Mouse (Mus musculus): ENCODE data around the gene Dnah17.

Gene Dnah17

GRCm38 (mm10) chr11:118130534-118130933, at the start of gene Dnah17:
Gene Dnah17 (minus strand): TSS chr11:118130634.
- no peak for DNase-seq (ENCODE audit: low spot score)

GRCm38 (mm10) chr11:118180199-118180598, 49.8 kb upstream of the Dnah17 start:
- DNase-seq (ENCODE audit: low spot score): no peak

- no peak for DNase-seq (ENCODE audit: low spot score)
These were observed 47.8 kb upstream of the Dnah17 start for GRCm38 (mm10) chr11:118178236-118178635.

- peak; percentile 39 for DNase-seq (ENCODE audit: low spot score)
These were observed 44.3 kb upstream of the Dnah17 start for GRCm38 (mm10) chr11:118174752-118175151.

- DNase-seq (ENCODE audit: low spot score): no peak
These were observed 42.3 kb upstream of the Dnah17 start for GRCm38 (mm10) chr11:118172768-118173167.

- DNase-seq (ENCODE audit: low spot score): no peak
These were observed 39.9 kb upstream of the Dnah17 start for GRCm38 (mm10) chr11:118170333-118170732.

- DNase-seq (ENCODE audit: low spot score): no peak
These were observed 38.3 kb upstream of the Dnah17 start for GRCm38 (mm10) chr11:118168714-118169113.

GRCm38 (mm10) chr11:118166626-118167025, 36.2 kb upstream of the Dnah17 start:
- no peak for DNase-seq (ENCODE audit: low spot score)

- no peak for DNase-seq (ENCODE audit: low spot score)
These were observed 35.2 kb upstream of the Dnah17 start for GRCm38 (mm10) chr11:118165681-118166080.

- DNase-seq (ENCODE audit: low spot score): no peak
These were observed 34.1 kb upstream of the Dnah17 start for GRCm38 (mm10) chr11:118164566-118164965.

GRCm38 (mm10) chr11:118162245-118162644, 31.8 kb upstream of the Dnah17 start:
- DNase-seq (ENCODE audit: low spot score): no peak

GRCm38 (mm10) chr11:118161240-118161639, 30.8 kb upstream of the Dnah17 start:
- no peak for DNase-seq (ENCODE audit: low spot score)

- DNase-seq (ENCODE audit: low spot score): no peak
These were observed 30.3 kb upstream of the Dnah17 start for GRCm38 (mm10) chr11:118160763-118161162.

GRCm38 (mm10) chr11:118158753-118159152, 28.3 kb upstream of the Dnah17 start:
- no peak for DNase-seq (ENCODE audit: low spot score)

- DNase-seq (ENCODE audit: low spot score): no peak
These were observed 26.1 kb upstream of the Dnah17 start for GRCm38 (mm10) chr11:118156480-118157060.

GRCm38 (mm10) chr11:118152964-118153363, 22.5 kb upstream of the Dnah17 start:
- no peak for DNase-seq (ENCODE audit: low spot score)

GRCm38 (mm10) chr11:118151423-118152180, 21.2 kb upstream of the Dnah17 start:
- DNase-seq (ENCODE audit: low spot score): no peak

GRCm38 (mm10) chr11:118150115-118150701, 19.8 kb upstream of the Dnah17 start:
- DNase-seq (ENCODE audit: low spot score): peak; percentile 28

- no peak for DNase-seq (ENCODE audit: low spot score)
These were observed 17.6 kb upstream of the Dnah17 start for GRCm38 (mm10) chr11:118147877-118148637.

GRCm38 (mm10) chr11:118146446-118146845, 16.0 kb upstream of the Dnah17 start:
- DNase-seq (ENCODE audit: low spot score): no peak

- peak; percentile 50 for DNase-seq (ENCODE audit: low spot score)
These were observed 15.4 kb upstream of the Dnah17 start for GRCm38 (mm10) chr11:118145771-118146351.

- no peak for DNase-seq (ENCODE audit: low spot score)
These were observed 14.7 kb upstream of the Dnah17 start for GRCm38 (mm10) chr11:118145092-118145491.
